Mouse (Mus musculus) urinary bladder, postnatal 36 days (tissue): ENCODE results near the gene Espn.

ENCODE experiments used
- DNase-seq, 2 experiments: peaks; one replicate each; pipeline ENCODE4 v3.0.0; 2022; ENCODE audit warnings: low spot score in 2 of 2, mixed read lengths in 1 of 2

Espn gene

GRCm38 (mm10) chr4:152151966-152152544 is at the start of gene Espn:
Gene Espn, minus strand, starts transcription at chr4:152152371.
- peak; percentile 37 to 58 for DNase-seq

- no peak for DNase-seq
Measured at GRCm38 (mm10) chr4:152201492-152201891, 49.3 kb upstream of the Espn start.

- no peak for DNase-seq
Measured at GRCm38 (mm10) chr4:152199617-152200016, 47.4 kb upstream of the Espn start.

- no peak for DNase-seq
Measured at GRCm38 (mm10) chr4:152197545-152197944, 45.4 kb upstream of the Espn start.

GRCm38 (mm10) chr4:152196276-152196675 is 44.1 kb upstream of the Espn start:
- no peak for DNase-seq

GRCm38 (mm10) chr4:152194476-152195175 is 42.5 kb upstream of the Espn start:
- no peak for DNase-seq

- no peak for DNase-seq
Measured at GRCm38 (mm10) chr4:152192569-152192968, 40.4 kb upstream of the Espn start.

GRCm38 (mm10) chr4:152190701-152191100 is 38.5 kb upstream of the Espn start:
- no peak for DNase-seq

- DNase-seq = no peak
Measured at GRCm38 (mm10) chr4:152190096-152190653, 38.0 kb upstream of the Espn start.

- no peak for DNase-seq
Measured at GRCm38 (mm10) chr4:152189691-152190090, 37.5 kb upstream of the Espn start.

GRCm38 (mm10) chr4:152189071-152189470 is 36.9 kb upstream of the Espn start:
- DNase-seq = no peak

GRCm38 (mm10) chr4:152188651-152189050 is 36.5 kb upstream of the Espn start:
- no peak for DNase-seq

- no peak for DNase-seq
Measured at GRCm38 (mm10) chr4:152187142-152187541, 35.0 kb upstream of the Espn start.

- no peak for DNase-seq
Measured at GRCm38 (mm10) chr4:152186205-152187082, 34.3 kb upstream of the Espn start.

- DNase-seq = peak; percentile 77 to 82
Measured at GRCm38 (mm10) chr4:152185510-152186204, 33.5 kb upstream of the Espn start.

GRCm38 (mm10) chr4:152185137-152185509 is 33.0 kb upstream of the Espn start:
- peak in 1 of 2 experiments; percentile 41 for DNase-seq

- DNase-seq = no peak
Measured at GRCm38 (mm10) chr4:152184353-152185035, 32.3 kb upstream of the Espn start.

- DNase-seq = no peak
Measured at GRCm38 (mm10) chr4:152182205-152182604, 30.0 kb upstream of the Espn start.

GRCm38 (mm10) chr4:152179946-152180660 is 27.9 kb upstream of the Espn start:
- DNase-seq = no peak
